Mouse (Mus musculus) cerebellum, adult 2 months (tissue): ENCODE results near the gene Zbtb5. TPM values are rescaled to one million over a fixed set of nuclear protein-coding genes. Genes with fewer than 3 reads are reported as not detected.
A peak's percentile ranks its signal among the peaks of the same experiment; 100 is the strongest.

Source experiments
- DNase-seq, 2 experiments: peaks; one replicate each; pipeline ENCODE4 v3.0.0; 2021
- H3K27ac ChIP-seq: fragments of 200-500 bp; 2 replicates; pipeline ENCODE4 v1.5.1; 2012; ENCODE audit warnings: low read length, control low read depth, inconsistent platforms; ENCODE audit not compliant: insufficient read depth
- H3K27me3 ChIP-seq: fragments of 200-500 bp; 2 replicates; pipeline ENCODE4 v1.6.1; 2012; ENCODE audit warnings: inconsistent platforms, mild to moderate bottlenecking, low read length, moderate library complexity; ENCODE audit not compliant: control insufficient read depth, insufficient read depth
- H3K4me1 ChIP-seq: fragments of 200-500 bp; 2 replicates; pipeline ENCODE4 v1.6.1; 2011; ENCODE audit warnings: low read length; ENCODE audit not compliant: control insufficient read depth, insufficient read depth
- H3K4me3 ChIP-seq: fragments of 200-500 bp; replicated peaks from 2 replicates; pipeline ENCODE3; 2011; ENCODE audit warnings: mild to moderate bottlenecking, low read depth, low read length, control low read depth; ENCODE audit not compliant: insufficient read depth
- CTCF ChIP-seq: fragments of 200-500 bp; IDR thresholded peaks from 2 replicates; pipeline ENCODE4 v1.5.1; 2011; ENCODE audit warnings: low read depth, mild to moderate bottlenecking, control low read depth, low read length, moderate library complexity, borderline replicate concordance; ENCODE audit not compliant: insufficient read depth
- POLR2A ChIP-seq: fragments of 200-500 bp; IDR thresholded peaks from 2 replicates; pipeline ENCODE4 v1.6.1; 2011; ENCODE audit warnings: low read length, control low read depth, borderline replicate concordance; ENCODE audit not compliant: insufficient read depth
- WGBS: fragments of 180-500 bp; shearing (Covaris S2); methylation state at CpG from one replicate; pipeline ENCODE4 v1.1.7; 2018; 5-methylcytosine and 5-hydroxymethylcytosine counted together
- polyA plus RNA-seq: library from polyadenylated mRNA; depleted of rRNA; stranded (reverse); fragments of >200 nt; gene quantifications from 2 replicates; pipeline ENCODE4 v1.2.3, GENCODE M21; 2012

The Zbtb5 gene
- polyA plus RNA-seq, 1 experiment, result 9.8 TPM

- Histone ChIP-seq H3K27me3 (no peaks in the 10 kb centered on the region), H3K4me1 (peaks cover 8% of the 10 kb centered on the region), H3K4me3 (peak overlapping the region; percentile 68), H3K27ac (peak overlapping the region; percentile 0; the same call in 1 of the 2 replicates)
- peak; percentile 85 to 87 for DNase-seq
- peak; percentile 98 for TF ChIP-seq CTCF
- TF ChIP-seq POLR2A, result 0 out of 2 replicates have a peak, but pooled peaks have one; percentile 17
- 12% methylated on average over 9 of the region's 9 CpGs for WGBS
These were observed 38.8 kb downstream of the Zbtb5 start for GRCm38 (mm10) chr4:44973450-44973849.

GRCm38 (mm10) chr4:44970612-44971110, 41.6 kb downstream of the Zbtb5 start:
- Histone ChIP-seq H3K4me3 (no peak overlapping the region), H3K27ac (no peak overlapping the region), H3K4me1 (peaks cover 8% of the 10 kb centered on the region), H3K27me3 (no peaks in the 10 kb centered on the region)
- DNase-seq, result peak in 1 of 2 experiments; percentile 57
- 16% methylated on average over 10 of the region's 10 CpGs for WGBS
- TF ChIP-seq CTCF (peak; percentile 70; the same call in 1 of the 2 replicates), POLR2A (no peak)

- Histone ChIP-seq H3K4me3 (no peak overlapping the region), H3K27me3 (no peaks in the 10 kb centered on the region), H3K27ac (no peak overlapping the region), H3K4me1 (peaks cover 8% of the 10 kb centered on the region)
- TF ChIP-seq POLR2A (no peak), CTCF (no peak)
- no peak for DNase-seq
- 94% methylated on average over 7 of the region's 7 CpGs for WGBS
These were observed 42.2 kb downstream of the Zbtb5 start for GRCm38 (mm10) chr4:44970056-44970455.

- no peaks in the 10 kb centered on the region for H3K27me3 ChIP-seq
- DNase-seq, result no peak
- H3K4me1 ChIP-seq, result no peaks in the 10 kb centered on the region
- H3K4me3 ChIP-seq, result no peak overlapping the region
- TF ChIP-seq CTCF (no peak), POLR2A (no peak)
- H3K27ac ChIP-seq, result no peak overlapping the region
- WGBS, result 83% methylated on average over 8 of the region's 8 CpGs
These were observed 44.8 kb downstream of the Zbtb5 start for GRCm38 (mm10) chr4:44967402-44967801.

GRCm38 (mm10) chr4:44965736-44966135, 46.5 kb downstream of the Zbtb5 start:
- DNase-seq, result no peak
- no peaks in the 10 kb centered on the region for H3K4me1 ChIP-seq
- no peak for TF ChIP-seq CTCF
- TF ChIP-seq POLR2A, result no peak
- no peaks in the 10 kb centered on the region for H3K27me3 ChIP-seq
- no peak overlapping the region for H3K4me3 ChIP-seq
- WGBS, result 85% methylated on average over 3 of the region's 3 CpGs
- no peak overlapping the region for H3K27ac ChIP-seq

GRCm38 (mm10) chr4:44965175-44965574, 47.0 kb downstream of the Zbtb5 start:
- Histone ChIP-seq H3K27me3 (no peaks in the 10 kb centered on the region), H3K27ac (no peak overlapping the region), H3K4me1 (no peaks in the 10 kb centered on the region), H3K4me3 (no peak overlapping the region)
- TF ChIP-seq POLR2A, result no peak
- no peak for TF ChIP-seq CTCF
- 85% methylated on average over 2 of the region's 2 CpGs for WGBS
- DNase-seq, result no peak

GRCm38 (mm10) chr4:44963156-44963555, 49.1 kb downstream of the Zbtb5 start:
- no peak for TF ChIP-seq POLR2A
- TF ChIP-seq CTCF, result no peak
- H3K27me3 ChIP-seq, result no peaks in the 10 kb centered on the region
- WGBS, result 56% methylated on average over 11 of the region's 11 CpGs

GRCm38 (mm10) chr4:44959220-44959619, 53.0 kb downstream of the Zbtb5 start:
- no peak for TF ChIP-seq POLR2A
- TF ChIP-seq CTCF, result no peak
- Histone ChIP-seq H3K27ac (no peak overlapping the region), H3K4me1 (no peaks in the 10 kb centered on the region), H3K4me3 (no peak overlapping the region), H3K27me3 (no peaks in the 10 kb centered on the region)
- WGBS, result 90% methylated on average over 13 of the region's 13 CpGs
- DNase-seq, result no peak

More at GRCm38 (mm10) chr4:44963156-44963555, 49.1 kb downstream of the Zbtb5 start:
- H3K4me1 ChIP-seq, result no peaks in the 10 kb centered on the region
- no peak overlapping the region for H3K27ac ChIP-seq
- H3K4me3 ChIP-seq, result no peak overlapping the region
- DNase-seq, result no peak
